Mouse (Mus musculus): ENCODE data around the gene C2.
"Not testable (repeated sequence)": the region's sequence is repeated elsewhere in the genome, so short reads cannot be mapped to it uniquely, and the experiment has no call there.

- not testable (repeated sequence) for TF ChIP-seq CTCF, EP300 (IDR thresholded peaks at IDR 0.05; ENCODE audit: low read depth)
Measured at GRCm38 (mm10) chr17:34830776-34831175, 67.3 kb downstream of the C2 start.
